Mouse (Mus musculus): Measurements from ENCODE around the gene Mdga1.
"Not testable (repeated sequence)": the region's sequence is repeated elsewhere in the genome, so short reads cannot be mapped to it uniquely, and the experiment has no call there.

The Mdga1 gene

DNA sequence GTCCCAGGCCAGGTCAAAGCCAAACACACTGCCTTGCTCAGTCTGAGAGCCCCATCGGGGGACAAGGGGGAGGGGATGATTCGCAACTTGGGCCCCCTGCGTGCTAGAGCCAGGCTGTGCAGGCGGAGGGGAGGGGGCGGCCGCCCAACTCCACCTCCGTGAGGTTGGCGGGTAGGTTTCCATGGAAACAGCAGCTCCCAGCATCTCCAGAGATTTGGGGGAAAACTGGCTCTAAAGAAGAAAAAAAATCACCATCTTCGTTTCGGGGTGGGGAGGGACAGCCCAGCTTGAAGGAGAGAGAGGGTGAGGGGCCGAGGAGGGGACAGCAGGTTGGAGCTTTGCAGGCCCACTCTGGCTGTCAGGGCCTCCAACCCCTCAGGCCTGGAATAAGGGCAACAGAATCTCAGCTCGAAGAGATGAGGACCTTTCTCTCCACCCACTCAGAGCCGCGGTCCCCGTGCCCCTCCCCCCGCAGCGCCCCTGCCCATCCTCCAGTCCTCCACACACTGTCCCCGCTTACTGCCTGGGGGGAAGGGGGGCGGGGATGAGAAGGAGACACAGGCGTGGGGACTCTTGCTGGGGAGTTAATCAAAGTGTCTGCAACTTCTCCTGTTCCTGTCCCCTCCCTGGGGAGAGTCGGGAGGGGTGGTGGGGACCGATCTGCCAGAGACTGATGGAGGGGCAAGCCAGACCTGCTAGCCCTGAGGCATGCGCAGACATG is 174.7 kb downstream of the Mdga1 start:
- DNase-seq: peak; percentile 46

DNA sequence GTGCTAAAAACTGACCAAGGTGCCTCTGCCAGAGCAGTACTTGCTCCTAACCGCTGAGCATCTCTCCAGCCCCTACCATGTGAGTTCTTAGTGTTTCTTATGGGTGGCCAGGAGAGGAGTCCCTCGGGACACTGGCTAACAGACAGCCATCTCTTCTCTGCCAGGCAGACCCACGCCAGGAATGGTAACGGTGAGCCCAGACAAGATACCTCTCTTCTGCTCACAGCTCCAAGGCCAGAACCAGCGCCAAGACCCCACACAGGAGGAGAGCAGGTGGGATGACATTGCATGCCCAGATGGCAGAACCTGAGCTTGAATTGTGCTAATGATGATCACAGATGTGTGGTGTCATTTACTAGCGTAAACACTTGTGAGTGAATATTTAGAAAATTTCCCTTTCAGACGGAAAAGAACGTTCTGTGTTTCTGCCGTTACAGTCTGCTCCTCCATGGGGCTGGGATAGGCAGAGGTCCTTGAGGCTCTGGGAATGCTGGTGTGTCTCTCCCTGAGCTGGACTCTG is 178.3 kb downstream of the Mdga1 start:
- DNase-seq: no peak

DNA sequence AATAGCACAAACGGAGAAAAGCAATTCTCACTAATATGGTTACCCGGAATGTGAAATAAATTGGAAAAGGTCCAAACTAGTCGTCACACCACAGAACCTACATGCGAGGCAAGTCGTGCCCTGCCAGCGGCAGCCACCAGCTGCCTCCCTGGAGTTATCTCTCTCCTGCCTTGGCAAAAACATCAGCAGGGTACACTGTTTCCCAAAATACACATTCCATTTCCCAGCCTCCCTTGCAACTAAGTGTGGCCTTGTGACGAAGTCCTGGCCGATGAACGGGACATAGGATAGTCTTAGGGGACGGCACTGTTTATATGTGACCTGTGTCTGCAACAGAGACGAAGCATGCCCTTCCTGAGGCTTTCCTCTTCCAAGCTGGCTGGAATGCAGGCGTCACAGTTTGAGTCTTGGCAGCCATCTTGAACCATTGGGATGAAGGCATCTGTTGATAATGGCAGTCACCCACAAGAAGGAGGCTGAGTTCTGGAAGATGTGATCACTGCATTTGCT is 179.6 kb downstream of the Mdga1 start:
- no peak for DNase-seq

DNA sequence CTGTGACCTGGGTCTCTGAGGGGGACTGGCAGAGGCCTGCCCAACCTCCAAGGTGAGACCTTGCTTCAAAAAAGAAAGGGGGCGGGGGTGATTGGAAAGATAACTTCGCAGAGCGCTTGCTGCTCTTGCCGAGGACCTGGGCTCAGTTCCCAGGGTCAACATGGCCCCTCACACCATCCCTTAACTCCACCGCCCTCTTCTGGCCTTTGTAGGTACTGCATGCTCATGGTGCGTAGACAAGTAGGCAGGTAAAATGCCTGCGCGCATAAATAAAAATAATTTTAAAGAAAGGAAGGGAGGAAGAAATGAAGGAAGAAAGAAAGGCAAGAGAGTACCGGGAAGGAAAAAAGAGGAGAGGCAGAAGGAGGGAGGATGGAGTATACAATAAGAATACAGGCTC is 180.2 kb downstream of the Mdga1 start:
- no peak for DNase-seq

DNA sequence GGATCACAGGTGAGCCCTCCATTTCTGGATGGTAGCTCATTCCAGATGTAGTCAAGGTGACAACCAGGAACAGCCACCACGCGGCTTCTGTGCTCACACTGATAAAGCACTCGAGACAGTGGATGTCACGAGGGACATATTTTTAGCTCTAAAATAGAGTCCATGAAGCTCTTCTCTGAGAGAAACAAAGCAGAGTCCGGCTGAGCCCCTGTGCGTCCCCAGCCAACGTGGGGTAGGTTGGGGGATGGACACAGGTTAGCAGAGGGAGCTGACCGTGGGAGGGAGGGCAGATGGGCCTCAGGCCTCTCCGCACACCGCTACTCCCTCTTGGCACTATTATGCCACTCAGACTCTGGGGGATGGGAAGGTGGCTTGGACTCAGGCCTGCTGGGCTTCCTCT is 181.3 kb downstream of the Mdga1 start:
- DNase-seq: no peak

DNA sequence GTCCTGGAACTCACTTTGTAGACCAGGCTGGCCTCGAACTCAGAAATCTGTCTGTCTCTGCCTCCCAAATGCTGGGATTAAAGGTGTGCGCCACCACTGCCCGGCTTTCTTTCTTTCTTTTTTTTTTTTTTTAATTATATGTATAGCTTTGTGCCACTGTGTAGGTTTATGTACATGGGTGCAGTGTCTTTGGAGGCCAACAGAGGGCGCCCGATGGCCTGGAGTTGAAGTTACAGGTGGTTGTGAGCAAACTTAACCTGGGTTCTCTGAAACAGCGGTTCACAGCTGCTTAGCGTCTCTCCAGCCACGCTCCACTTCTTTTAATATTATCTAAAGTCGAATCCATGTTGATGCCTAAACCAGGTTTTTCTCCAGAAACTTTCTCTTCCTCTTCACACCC is 185.1 kb downstream of the Mdga1 start:
- DNase-seq: no peak

DNA sequence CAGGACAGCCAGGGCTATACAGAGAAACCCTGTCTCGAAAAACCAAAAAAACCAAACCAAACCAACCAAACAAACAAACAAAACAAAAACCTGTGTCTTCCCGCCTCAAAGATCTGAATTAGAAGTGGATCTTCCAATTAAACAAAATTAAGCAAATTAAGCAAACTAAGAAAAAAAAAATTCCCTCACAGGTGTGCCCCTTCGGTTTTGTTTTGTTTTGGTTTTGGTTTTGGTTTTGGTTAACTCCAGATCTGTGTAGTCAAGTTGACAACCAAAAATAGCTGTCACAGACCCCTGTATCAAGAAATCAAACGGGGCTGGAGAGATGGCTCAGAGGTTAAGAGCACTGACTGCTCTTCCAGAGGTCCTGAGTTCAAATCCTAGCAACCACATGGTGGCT is 188.4 kb downstream of the Mdga1 start:
- DNase-seq: not testable (repeated sequence)

DNA sequence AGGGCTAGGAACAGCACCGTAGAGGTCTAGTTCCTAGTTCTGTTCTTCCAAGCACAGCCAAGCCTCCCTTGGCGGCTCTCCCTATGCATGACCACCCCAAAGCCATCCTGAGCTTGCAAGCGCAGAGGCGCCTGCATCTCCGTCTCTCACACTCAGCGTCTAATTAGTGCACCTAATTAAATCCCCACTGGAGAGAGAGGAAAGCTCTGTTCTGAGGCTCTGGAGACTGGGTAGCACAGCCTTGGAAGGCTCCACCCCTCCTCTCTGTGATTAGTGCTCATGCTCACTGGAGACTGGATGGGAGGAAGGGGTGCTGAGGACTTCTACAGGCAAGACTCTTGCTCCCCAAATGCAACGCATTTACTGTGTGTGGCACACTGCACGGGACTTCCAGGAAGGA is 191.9 kb downstream of the Mdga1 start:
- DNase-seq: no peak

All from right cerebral cortex, postnatal 14 days (tissue).